Mouse (Mus musculus) thymus, adult 2 months (tissue): ENCODE measurements around the gene Shisa8.

Source experiments
- CTCF ChIP-seq: fragments of 200-500 bp; IDR thresholded peaks from 2 replicates; pipeline ENCODE4 v1.5.1; 2012; ENCODE audit warnings: mild to moderate bottlenecking, control low read depth, low read length, moderate library complexity, borderline replicate concordance; ENCODE audit not compliant: control insufficient read depth, poor library complexity, insufficient read depth; ENCODE audit errors: extremely low read depth
- POLR2A ChIP-seq: fragments of 200-500 bp; IDR thresholded peaks from 2 replicates; pipeline ENCODE4 v1.6.1; 2012; ENCODE audit warnings: mild to moderate bottlenecking, low read length, control low read depth, moderate library complexity; ENCODE audit not compliant: control insufficient read depth, poor library complexity, insufficient read depth; ENCODE audit errors: extremely low read depth

DNA sequence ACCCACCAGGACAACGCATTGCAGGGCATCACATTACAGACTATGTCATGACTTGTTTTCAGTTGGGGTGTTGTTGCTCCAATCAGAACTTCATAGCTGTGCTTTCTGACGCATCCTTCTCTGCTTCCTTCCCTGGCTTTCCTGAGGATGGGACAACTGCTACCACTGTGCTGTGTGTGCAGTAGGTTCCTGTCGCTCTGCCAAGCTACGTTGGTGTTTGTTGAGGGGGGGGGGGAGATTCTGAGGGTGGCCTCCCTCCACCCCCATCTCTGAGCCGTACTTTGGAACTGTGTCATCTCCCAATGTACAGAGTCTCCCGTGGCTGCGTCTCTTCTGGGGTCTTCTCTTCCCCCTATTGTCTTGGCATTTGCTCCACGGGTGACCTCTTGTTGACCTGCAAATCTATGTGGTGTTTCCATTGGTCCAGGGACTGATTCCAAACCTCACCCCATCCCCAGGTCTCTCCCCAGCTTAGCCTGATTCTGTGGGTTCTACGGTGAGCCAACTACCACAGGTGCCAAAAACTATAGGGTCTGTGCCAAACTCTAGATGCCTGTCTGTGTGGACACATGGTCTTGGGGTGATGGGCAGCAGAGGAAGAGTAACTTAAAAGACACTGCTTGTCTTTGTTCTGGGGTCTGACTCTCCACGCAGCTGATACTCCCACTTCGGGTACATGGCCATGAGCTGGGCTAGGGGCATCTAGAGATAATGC is 2.9 kb upstream of the Shisa8 start:
- TF ChIP-seq POLR2A (no peak), CTCF (no peak)
